Comparison of ENCODE assay signal across 29 mouse cellular contexts in the genomic region with DNA sequence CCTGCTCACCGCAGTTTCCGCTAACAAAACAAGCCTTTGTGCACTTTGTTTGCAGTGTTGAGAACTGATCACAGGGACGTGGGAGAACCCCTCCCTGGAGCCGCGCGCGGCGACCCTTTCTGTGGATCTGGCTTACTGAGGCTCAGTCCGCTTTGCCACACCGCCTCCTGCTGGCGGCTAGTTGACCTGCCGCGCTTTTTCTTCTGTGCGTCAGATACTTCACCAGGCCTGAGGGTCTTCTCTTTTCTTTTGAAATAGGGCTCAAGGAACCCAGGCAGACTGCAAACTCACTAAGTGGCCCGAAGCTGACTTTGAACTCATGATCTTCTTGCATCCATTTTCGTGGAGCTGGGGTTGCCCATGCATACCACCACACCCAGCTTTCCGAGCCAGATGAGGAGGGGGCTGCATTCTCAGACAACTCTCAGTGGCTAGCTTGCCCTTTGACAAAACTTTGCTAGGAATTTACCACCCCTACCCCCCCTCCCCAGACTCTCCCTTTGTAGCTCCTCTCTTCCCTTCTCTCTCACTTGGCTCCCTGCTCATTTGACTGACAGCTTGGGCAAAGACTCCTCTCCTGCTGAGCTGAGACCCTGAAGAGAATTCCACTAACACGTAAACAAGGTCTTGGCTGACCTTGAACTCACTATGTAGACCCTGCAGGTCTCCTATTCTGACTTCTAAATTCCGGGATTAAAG.
DNase-seq lines count a peak whose midpoint lies in the region; TF ChIP-seq lines count a peak whose summit lies in the region.
"Had no signal": no experiment of that assay in that cellular context is flagged by ENCODE, and none has a peak within 500 bp of the region (broad histone marks: within the 10 kb centered on the region; RNA-seq: fewer than 3 reads in every experiment).

No protein-coding gene starts in this region.

- no peaks in the 10 kb centered on the region for H3K27me3 ChIP-seq in testis, adult 2 months (ENCODE audit: control insufficient read depth, insufficient read depth, low read length)
- H3K27me3 ChIP-seq: CH12.LX; embryonic facial prominence, embryonic 12.5 days; forebrain, embryonic 12.5 days; heart, embryonic 13.5 days; hindbrain, embryonic 12.5 days; megakaryocyte, embryonic 14.5 days; neural tube, embryonic 13.5 days had no signal

- H3K4me3 ChIP-seq in layer of hippocampus, adult 2 months: no peak overlapping the region
- H3K4me3 ChIP-seq in testis, adult 2 months (ENCODE audit: control insufficient read depth, low read depth, low read length): no peak overlapping the region
- H3K4me3 ChIP-seq: embryonic facial prominence, embryonic 12.5 days; forebrain, embryonic 12.5 days; heart, adult 2 months; heart, embryonic 13.5 days; hindbrain, embryonic 12.5 days; left cerebral cortex, adult 2 months; megakaryocyte, embryonic 14.5 days; neural tube, embryonic 13.5 days had no signal

- TF ChIP-seq CTCF in layer of hippocampus, adult 2 months (conservative IDR thresholded peaks at IDR 0.05): 0 out of 2 replicates have a peak, but pooled peaks have one; percentile 31
- TF ChIP-seq CTCF in testis, adult 2 months (IDR thresholded peaks at IDR 0.05; ENCODE audit: control insufficient read depth, insufficient read depth, insufficient replicate concordance, low read depth, low read length): peak; percentile 58

- H3K27ac ChIP-seq in layer of hippocampus, adult 2 months: no peak overlapping the region
- no peak overlapping the region for H3K27ac ChIP-seq in testis, adult 2 months (ENCODE audit: control insufficient read depth, insufficient read depth, low read depth, low read length)
- H3K27ac ChIP-seq: embryonic facial prominence, embryonic 12.5 days; forebrain, embryonic 12.5 days; heart, adult 2 months; heart, embryonic 13.5 days; hindbrain, embryonic 12.5 days; left cerebral cortex, adult 2 months; neural tube, embryonic 13.5 days had no signal

- 0 out of 2 replicates have a peak, but pooled peaks cover 2% of the 10 kb centered on the region for H3K4me1 ChIP-seq in testis, adult 2 months (ENCODE audit: control insufficient read depth, insufficient read depth, low read length)
- H3K4me1 ChIP-seq: forebrain, embryonic 12.5 days; heart, embryonic 13.5 days; hindbrain, embryonic 12.5 days; megakaryocyte, embryonic 14.5 days had no signal

- TF ChIP-seq POLR2A in testis, adult 2 months (IDR thresholded peaks at IDR 0.05; ENCODE audit: control insufficient read depth, low read depth, low read length): no peak

- DNase-seq in layer of hippocampus, adult 2 months (ENCODE audit: low spot score in 2 of 2): no peak
- DNase-seq in layer of hippocampus, postnatal 10 days (ENCODE audit: low spot score in 2 of 2): no peak
- DNase-seq in A20 (ENCODE audit: low read depth, low spot score): peak; percentile 5
- DNase-seq in ES-CJ7 (ENCODE audit: low read depth, low spot score): peak; percentile 96
- no peak for DNase-seq in layer of hippocampus, postnatal 14 days (ENCODE audit: low spot score in 2 of 2)
- DNase-seq in kidney, adult 9 months: no peak
- DNase-seq: adrenal gland, postnatal 36 days; B cell, adult 2 months; cerebellum, adult 11-12 months; cerebellum, postnatal 25 days; gastrocnemius, postnatal 36 days; heart, adult 2 months; heart, postnatal 14 days; kidney, postnatal 25 days; lung, adult 2 months; lung, postnatal 36 days; midbrain, embryonic 14.5 days; retina, postnatal 1 day; right cerebral cortex, postnatal 25 days; spleen, adult 18-20 months had no signal

- H3K36me3 ChIP-seq in testis, adult 2 months (ENCODE audit: control insufficient read depth, insufficient read depth, low read length): no peaks in the 10 kb centered on the region
- H3K36me3 ChIP-seq: embryonic facial prominence, embryonic 12.5 days; forebrain, embryonic 12.5 days; heart, embryonic 13.5 days; hindbrain, embryonic 12.5 days; neural tube, embryonic 13.5 days had no signal

Comparison
In these comparisons a context has a peak if more than half of its experiments do, and no peak if none do; other contexts are left out.
1. DNase-seq: peak in A20 (single experiment) and ES-CJ7 (single experiment); none in layer of hippocampus, adult 2 months (0 of 2), layer of hippocampus, postnatal 10 days (0 of 2), layer of hippocampus, postnatal 14 days (0 of 2) and kidney, adult 9 months (single experiment).